Mouse (Mus musculus): ENCODE measurements around the gene Cd79a.
A peak's percentile ranks its signal among the peaks of the same experiment; 100 is the strongest.

GRCm38 (mm10) chr7:24890281-24891216, 6.6 kb upstream of the Cd79a start:
- TF ChIP-seq POLR2A (IDR thresholded peaks at IDR 0.05; ENCODE audit: insufficient read depth, low read length) = peak; percentile 11
- TF ChIP-seq CTCF (IDR thresholded peaks at IDR 0.05; ENCODE audit: low read depth, low read length) = peak; percentile 97
